Mouse (Mus musculus): ENCODE data around the gene Spata32. TPM values are rescaled to one million over a fixed set of nuclear protein-coding genes. Genes with fewer than 3 reads are reported as not detected.
A peak's percentile ranks its signal among the peaks of the same experiment; 100 is the strongest.

Gene Spata32
- total and polyA plus RNA-seq, 3 experiments, result not detected

DNA sequence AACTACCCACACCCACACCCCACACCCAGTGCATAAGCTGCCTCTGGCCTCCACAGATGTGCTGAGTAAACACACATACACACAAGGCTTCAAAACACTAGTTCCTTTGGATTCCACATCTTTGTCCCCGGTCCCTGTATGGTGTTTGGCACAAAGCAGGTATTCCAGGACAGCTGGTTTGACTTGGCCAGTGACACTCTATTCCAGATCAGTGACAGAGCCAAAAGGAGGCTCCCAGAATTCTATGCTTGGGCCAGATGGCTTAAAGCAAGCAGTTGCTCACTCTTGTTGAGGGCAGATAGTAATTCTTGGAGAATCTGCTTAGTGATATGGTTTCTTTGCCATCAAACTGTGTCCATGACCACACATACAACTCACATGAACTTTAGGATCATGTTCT lies 16.2 kb upstream of the Spata32 start:
- peaks cover 20% of the 10 kb centered on the region for H3K9me3 ChIP-seq (replicated peaks; ENCODE audit: low read length)
- peaks cover 49 to 89% of the 10 kb centered on the region in 2 experiments for H3K36me3 ChIP-seq (replicated peaks in 1 of 2; ENCODE audit: control insufficient read depth in 1 of 2, insufficient read depth in 1 of 2, low read length in 1 of 2)
- no peak overlapping the region for H3K4me2 ChIP-seq (ENCODE audit: insufficient read depth, low read depth, poor library complexity, severe bottlenecking)
- H3K27me3 ChIP-seq (replicated peaks), result no peaks in the 10 kb centered on the region
- no peak for DNase-seq (ENCODE audit: extremely low read depth)
- H3K9ac ChIP-seq (ENCODE audit: insufficient read depth, low read depth), result no peak overlapping the region
- dilution Hi-C loops (cut with MboI; ENCODE audit: extremely low pct_ligation_motif_present, extremely low pct_unique_long_range_greater_than_20kb, low sequenced_read_pairs) (no loop called here), in situ Hi-C loops (cut with MboI; ENCODE audit: low pct_ligation_motif_present, low pct_unique_long_range_greater_than_20kb, low sequenced_read_pairs) (no loop called here)
- TF ChIP-seq NELFE (IDR thresholded peaks at IDR 0.05; ENCODE audit: low read depth, low read length) (no peak), HCFC1 (IDR thresholded peaks at IDR 0.05; ENCODE audit: low read depth, low read length) (no peak), MYC (IDR thresholded peaks at IDR 0.05; ENCODE audit: low read depth, low read length) (no peak), SIN3A (IDR thresholded peaks at IDR 0.05; ENCODE audit: low read length) (no peak), E2F4 (IDR thresholded peaks at IDR 0.05; ENCODE audit: insufficient replicate concordance, low read depth, low read length) (no peak), USF1 (IDR thresholded peaks at IDR 0.05; ENCODE audit: low read depth, low read length) (no peak), MEF2A (IDR thresholded peaks at IDR 0.05; ENCODE audit: borderline replicate concordance, low read depth, low read length) (no peak), USF2 (conservative IDR thresholded peaks at IDR 0.05; ENCODE audit: low read depth, low read length) (no peak), KAT2A (IDR thresholded peaks at IDR 0.05; ENCODE audit: insufficient replicate concordance, low read length) (no peak), TBP (conservative IDR thresholded peaks at IDR 0.05; ENCODE audit: low read depth, low read length) (no peak), GABPA (IDR thresholded peaks at IDR 0.05; ENCODE audit: insufficient replicate concordance, low read depth, low read length) (no peak), MAFK (IDR thresholded peaks at IDR 0.05; ENCODE audit: insufficient replicate concordance, low read length) (no peak), NRF1 (IDR thresholded peaks at IDR 0.05; ENCODE audit: low read depth, low read length) (no peak), ETS1 (conservative IDR thresholded peaks at IDR 0.05; ENCODE audit: low read depth, low read length) (no peak), ZC3H11A (IDR thresholded peaks at IDR 0.05; ENCODE audit: low read depth, low read length) (no peak), TCF12 (IDR thresholded peaks at IDR 0.05; ENCODE audit: low read depth, low read length) (no peak)
- H3K4me3 ChIP-seq (replicated peaks in 1 of 3; ENCODE audit: low read depth in 2 of 3, low read length in 2 of 3, poor library complexity in 1 of 3), result no peak overlapping the region
- H3K4me1 ChIP-seq (ENCODE audit: control insufficient read depth in 1 of 2, insufficient read depth in 2 of 2), result peaks cover 26 to 71% of the 10 kb centered on the region in 2 experiments
- no peaks in the 10 kb centered on the region for H3K79me2 ChIP-seq (replicated peaks; ENCODE audit: control insufficient read depth, extremely low read depth, insufficient read depth, poor library complexity, severe bottlenecking)
- no peak overlapping the region for H3K27ac ChIP-seq (ENCODE audit: insufficient read depth, low read depth)

GRCm38 (mm10) chr11:103232966-103233365 lies 14.7 kb upstream of the Spata32 start:
- Histone ChIP-seq H3K27ac (ENCODE audit: insufficient read depth, low read depth) (no peak overlapping the region), H3K4me3 (replicated peaks in 1 of 3; ENCODE audit: low read depth in 2 of 3, low read length in 2 of 3, poor library complexity in 1 of 3) (no peak overlapping the region), H3K27me3 (replicated peaks) (no peaks in the 10 kb centered on the region), H3K4me2 (ENCODE audit: insufficient read depth, low read depth, poor library complexity, severe bottlenecking) (no peak overlapping the region), H3K4me1 (ENCODE audit: control insufficient read depth in 1 of 2, insufficient read depth in 2 of 2) (peaks cover 23 to 62% of the 10 kb centered on the region in 2 experiments), H3K36me3 (replicated peaks in 1 of 2; ENCODE audit: control insufficient read depth in 1 of 2, insufficient read depth in 1 of 2, low read length in 1 of 2) (peaks cover 45 to 86% of the 10 kb centered on the region in 2 experiments), H3K9me3 (replicated peaks; ENCODE audit: low read length) (peaks cover 15% of the 10 kb centered on the region), H3K79me2 (replicated peaks; ENCODE audit: control insufficient read depth, extremely low read depth, insufficient read depth, poor library complexity, severe bottlenecking) (no peaks in the 10 kb centered on the region), H3K9ac (ENCODE audit: insufficient read depth, low read depth) (no peak overlapping the region)
- DNase-seq (ENCODE audit: extremely low read depth), result peak; percentile 86
- in situ Hi-C loops (cut with MboI; ENCODE audit: low pct_ligation_motif_present, low pct_unique_long_range_greater_than_20kb, low sequenced_read_pairs) (no loop called here), dilution Hi-C loops (cut with MboI; ENCODE audit: extremely low pct_ligation_motif_present, extremely low pct_unique_long_range_greater_than_20kb, low sequenced_read_pairs) (no loop called here)
- TF ChIP-seq ZKSCAN1 (IDR thresholded peaks at IDR 0.05; ENCODE audit: borderline replicate concordance, low read depth, low read length), result no peak
- no peak for TF ChIP-seq ETS1 (conservative IDR thresholded peaks at IDR 0.05; ENCODE audit: low read depth, low read length)
- TF ChIP-seq IRF4 (IDR thresholded peaks at IDR 0.05; ENCODE audit: low read depth, low read length), result peak; percentile 80
- no peak for TF ChIP-seq TBP (conservative IDR thresholded peaks at IDR 0.05; ENCODE audit: low read depth, low read length)
- TF ChIP-seq USF1 (IDR thresholded peaks at IDR 0.05; ENCODE audit: low read depth, low read length), result no peak
- TF ChIP-seq MEF2A (IDR thresholded peaks at IDR 0.05; ENCODE audit: borderline replicate concordance, low read depth, low read length), result no peak
- TF ChIP-seq MXI1 (IDR thresholded peaks at IDR 0.05; ENCODE audit: low read depth, low read length), result no peak
- TF ChIP-seq ZC3H11A (IDR thresholded peaks at IDR 0.05; ENCODE audit: low read depth, low read length), result peak; percentile 86
- no peak for TF ChIP-seq EP300 (IDR thresholded peaks at IDR 0.05; ENCODE audit: low read length)
- peak; percentile 90 for TF ChIP-seq RAD21 (IDR thresholded peaks at IDR 0.05; ENCODE audit: low read depth, low read length)
- no peak for TF ChIP-seq UBTF (IDR thresholded peaks at IDR 0.05; ENCODE audit: low read depth, low read length)
- no peak for TF ChIP-seq JUND (conservative IDR thresholded peaks at IDR 0.05; ENCODE audit: low read depth, low read length)
- TF ChIP-seq E2F4 (IDR thresholded peaks at IDR 0.05; ENCODE audit: insufficient replicate concordance, low read depth, low read length), result no peak
- TF ChIP-seq HCFC1 (IDR thresholded peaks at IDR 0.05; ENCODE audit: low read depth, low read length), result no peak
- TF ChIP-seq SMC3 (IDR thresholded peaks at IDR 0.05; ENCODE audit: low read depth, low read length), result peak; percentile 100
- no peak for TF ChIP-seq KAT2A (IDR thresholded peaks at IDR 0.05; ENCODE audit: insufficient replicate concordance, low read length)
- TF ChIP-seq CHD2 (IDR thresholded peaks at IDR 0.05; ENCODE audit: low read length), result no peak
- TF ChIP-seq CTCF (conservative IDR thresholded peaks at IDR 0.05 in 1 of 2, IDR thresholded peaks at IDR 0.05 in 1 of 2; ENCODE audit: low read depth in 2 of 2, low read length in 2 of 2), result peak; percentile 92 to 99
- no peak; the same call in 1 of the 2 replicates for TF ChIP-seq BHLHE40 (IDR thresholded peaks at IDR 0.05; ENCODE audit: low read depth, low read length)
- no peak for TF ChIP-seq ZMIZ1 (IDR thresholded peaks at IDR 0.05; ENCODE audit: low read depth, low read length)
- TF ChIP-seq GABPA (IDR thresholded peaks at IDR 0.05; ENCODE audit: insufficient replicate concordance, low read depth, low read length), result no peak
- TF ChIP-seq ELF1 (IDR thresholded peaks at IDR 0.05; ENCODE audit: low read depth, low read length), result peak; percentile 66
- no peak for TF ChIP-seq SIN3A (IDR thresholded peaks at IDR 0.05; ENCODE audit: low read length)
- TF ChIP-seq TCF12 (IDR thresholded peaks at IDR 0.05; ENCODE audit: low read depth, low read length), result 0 out of 2 replicates have a peak, but pooled peaks have one; percentile 33
- 0 out of 2 replicates have a peak, but pooled peaks have one; percentile 14 for TF ChIP-seq POLR2A (IDR thresholded peaks at IDR 0.05; ENCODE audit: low read depth, low read length)
- peak; percentile 63; the same call in 1 of the 2 replicates for TF ChIP-seq MAZ (IDR thresholded peaks at IDR 0.05; ENCODE audit: low read depth, low read length)

All from CH12.LX (cell line).